Mouse (Mus musculus): ENCODE results near the gene Gtf3a. TPM values are rescaled to one million over a fixed set of nuclear protein-coding genes. Genes with fewer than 3 reads are reported as not detected.

Gtf3a gene
- total and polyA plus RNA-seq, 3 experiments, result 18.4 to 19.2 (median 19.2) TPM

DNA sequence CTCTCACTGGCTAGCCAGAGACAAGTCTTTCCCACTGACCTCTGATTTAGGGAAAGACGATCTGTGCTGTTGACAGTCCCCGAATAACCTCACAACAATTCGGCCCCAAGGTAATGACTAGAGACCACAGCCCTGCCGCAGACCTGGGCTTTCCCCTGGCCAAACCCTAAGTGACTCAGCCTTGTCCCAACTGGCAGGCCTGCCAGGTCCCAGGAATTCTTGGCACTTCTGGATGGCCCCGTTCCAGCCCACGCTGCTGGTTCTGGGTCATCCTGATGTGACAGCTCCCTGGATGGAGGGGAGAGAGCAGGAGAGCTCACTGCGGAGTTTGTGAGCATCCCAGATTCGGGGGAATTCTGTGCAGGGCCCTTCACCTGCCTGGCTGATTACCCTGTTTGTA is 45.1 kb downstream of the Gtf3a start:
- intact Hi-C loops (cut with DNase I), result no loop called here
- Histone ChIP-seq H3K27me3 (ENCODE audit: control insufficient read depth, insufficient read depth, low read length) (no peaks in the 10 kb centered on the region), H3K79me2 (replicated peaks; ENCODE audit: control insufficient read depth, insufficient read depth, low read length) (no peaks in the 10 kb centered on the region), H3K9ac (ENCODE audit: low read depth, low read length) (no peak overlapping the region), H3K4me1 (ENCODE audit: control insufficient read depth, insufficient read depth, low read length) (no peaks in the 10 kb centered on the region), H3K27ac (no peak overlapping the region), H3K4me3 (no peak overlapping the region), H3K36me3 (ENCODE audit: control insufficient read depth, insufficient read depth, low read length) (no peaks in the 10 kb centered on the region)
- 51% methylated on average over 8 of the region's 8 CpGs for WGBS
- TF ChIP-seq CTCF (IDR thresholded peaks at IDR 0.05), result no peak
- TF ChIP-seq EP300 (IDR thresholded peaks at IDR 0.05; ENCODE audit: insufficient read depth, low read depth, low read length), result no peak
- DNase-seq, result peak; percentile 69

GRCm38 (mm10) chr5:146994973-146995372 is 46.5 kb downstream of the Gtf3a start:
- WGBS, result 31% methylated on average over 6 of the region's 6 CpGs
- intact Hi-C loops (cut with DNase I), result no loop called here

DNA sequence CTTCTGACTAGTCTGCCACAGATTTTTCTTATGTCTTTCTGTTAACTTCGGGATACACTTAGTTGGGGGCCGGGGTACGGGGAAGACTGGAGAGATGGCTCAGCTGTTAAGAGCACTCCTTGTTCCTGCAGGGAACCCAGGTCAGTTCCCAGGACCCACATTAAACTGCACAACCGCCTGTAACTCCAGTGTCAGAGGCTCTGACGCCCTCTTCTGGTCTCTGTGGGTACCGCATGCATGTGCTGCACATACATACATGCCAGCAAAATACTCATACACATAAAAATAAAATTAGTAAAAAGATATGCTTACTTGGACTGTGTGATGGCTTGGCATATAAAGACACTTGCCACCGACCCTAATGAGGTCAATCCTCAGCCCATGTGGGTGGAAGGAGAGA is 48.4 kb downstream of the Gtf3a start:
- H3K9ac ChIP-seq (ENCODE audit: low read depth, low read length), result no peak overlapping the region
- H3K4me1 ChIP-seq (ENCODE audit: control insufficient read depth, insufficient read depth, low read length), result no peaks in the 10 kb centered on the region
- H3K79me2 ChIP-seq (replicated peaks; ENCODE audit: control insufficient read depth, insufficient read depth, low read length), result no peaks in the 10 kb centered on the region
- no peak overlapping the region for H3K4me3 ChIP-seq
- WGBS, result 82% methylated on average over 7 of the region's 7 CpGs
- no peak for DNase-seq
- TF ChIP-seq POLR2A (IDR thresholded peaks at IDR 0.05; ENCODE audit: insufficient read depth, low read depth, low read length) (no peak), EP300 (IDR thresholded peaks at IDR 0.05; ENCODE audit: insufficient read depth, low read depth, low read length) (no peak), CTCF (IDR thresholded peaks at IDR 0.05) (0 out of 2 replicates have a peak, but pooled peaks have one; percentile 12)
- no peaks in the 10 kb centered on the region for H3K36me3 ChIP-seq (ENCODE audit: control insufficient read depth, insufficient read depth, low read length)
- H3K27ac ChIP-seq, result no peak overlapping the region
- no peaks in the 10 kb centered on the region for H3K27me3 ChIP-seq (ENCODE audit: control insufficient read depth, insufficient read depth, low read length)
- intact Hi-C loops (cut with DNase I), result no loop called here

More at GRCm38 (mm10) chr5:146994973-146995372, 46.5 kb downstream of the Gtf3a start:
- no peaks in the 10 kb centered on the region for H3K79me2 ChIP-seq (replicated peaks; ENCODE audit: control insufficient read depth, insufficient read depth, low read length)
- H3K27me3 ChIP-seq (ENCODE audit: control insufficient read depth, insufficient read depth, low read length), result no peaks in the 10 kb centered on the region
- no peak for DNase-seq
- TF ChIP-seq POLR2A (IDR thresholded peaks at IDR 0.05; ENCODE audit: insufficient read depth, low read depth, low read length) (no peak), EP300 (IDR thresholded peaks at IDR 0.05; ENCODE audit: insufficient read depth, low read depth, low read length) (no peak), CTCF (IDR thresholded peaks at IDR 0.05) (no peak)
- no peak overlapping the region for H3K27ac ChIP-seq
- no peaks in the 10 kb centered on the region for H3K36me3 ChIP-seq (ENCODE audit: control insufficient read depth, insufficient read depth, low read length)
- H3K9ac ChIP-seq (ENCODE audit: low read depth, low read length), result no peak overlapping the region
- no peaks in the 10 kb centered on the region for H3K4me1 ChIP-seq (ENCODE audit: control insufficient read depth, insufficient read depth, low read length)
- H3K4me3 ChIP-seq, result no peak overlapping the region

DNA sequence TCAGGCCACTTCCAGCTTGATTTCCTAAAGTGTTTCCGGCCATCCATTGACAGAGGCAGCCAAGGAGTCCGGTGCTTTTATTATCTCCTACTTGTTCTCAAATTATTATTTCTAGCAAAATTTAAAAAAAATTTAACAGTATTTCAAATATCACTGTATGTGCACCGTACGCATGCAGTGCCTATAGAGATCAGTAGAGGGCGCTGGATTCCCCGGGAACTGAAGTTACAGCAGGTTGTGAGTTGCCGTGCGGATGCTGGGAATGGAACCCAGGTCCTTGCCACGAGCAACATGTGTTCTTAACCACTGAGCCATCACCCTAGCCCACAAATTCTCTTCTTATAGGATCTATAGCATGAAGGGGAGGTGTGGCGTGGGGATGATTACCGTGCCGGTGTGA is 50.3 kb downstream of the Gtf3a start:
- Histone ChIP-seq H3K36me3 (ENCODE audit: control insufficient read depth, insufficient read depth, low read length) (no peaks in the 10 kb centered on the region), H3K27me3 (ENCODE audit: control insufficient read depth, insufficient read depth, low read length) (no peaks in the 10 kb centered on the region), H3K4me3 (no peak overlapping the region), H3K79me2 (replicated peaks; ENCODE audit: control insufficient read depth, insufficient read depth, low read length) (no peaks in the 10 kb centered on the region), H3K27ac (no peak overlapping the region), H3K9ac (ENCODE audit: low read depth, low read length) (no peak overlapping the region), H3K4me1 (ENCODE audit: control insufficient read depth, insufficient read depth, low read length) (no peaks in the 10 kb centered on the region)
- intact Hi-C loops (cut with DNase I), result no loop called here
- TF ChIP-seq CTCF (IDR thresholded peaks at IDR 0.05) (peak; percentile 43), POLR2A (IDR thresholded peaks at IDR 0.05; ENCODE audit: insufficient read depth, low read depth, low read length) (no peak), EP300 (IDR thresholded peaks at IDR 0.05; ENCODE audit: insufficient read depth, low read depth, low read length) (no peak)
- WGBS, result 91% methylated on average over 12 of the region's 12 CpGs
- DNase-seq, result no peak

DNA sequence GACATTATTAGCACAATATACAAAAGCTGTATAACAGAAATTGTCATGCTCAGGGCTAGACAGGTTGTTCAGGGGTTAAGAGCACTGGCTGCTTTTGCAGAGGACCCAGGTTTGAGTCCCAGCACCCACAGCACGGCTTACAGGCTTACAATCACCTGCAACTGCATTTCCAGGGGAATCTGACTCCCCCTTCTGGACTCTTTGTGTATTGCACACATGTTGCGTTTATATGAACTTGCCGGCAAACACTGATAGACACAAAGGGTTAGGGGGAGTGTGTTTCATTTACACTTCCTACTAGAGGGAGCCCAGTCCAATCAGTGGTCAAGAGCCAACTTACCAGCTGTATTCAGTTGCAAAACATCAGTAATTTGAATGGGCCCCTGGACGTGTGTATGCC is 52.9 kb downstream of the Gtf3a start:
- Histone ChIP-seq H3K27me3 (ENCODE audit: control insufficient read depth, insufficient read depth, low read length) (no peaks in the 10 kb centered on the region), H3K27ac (no peak overlapping the region), H3K79me2 (replicated peaks; ENCODE audit: control insufficient read depth, insufficient read depth, low read length) (no peaks in the 10 kb centered on the region), H3K9ac (ENCODE audit: low read depth, low read length) (no peak overlapping the region), H3K4me1 (ENCODE audit: control insufficient read depth, insufficient read depth, low read length) (no peaks in the 10 kb centered on the region), H3K4me3 (no peak overlapping the region), H3K36me3 (ENCODE audit: control insufficient read depth, insufficient read depth, low read length) (no peaks in the 10 kb centered on the region)
- TF ChIP-seq POLR2A (IDR thresholded peaks at IDR 0.05; ENCODE audit: insufficient read depth, low read depth, low read length) (no peak), CTCF (IDR thresholded peaks at IDR 0.05) (peak; percentile 25; the same call in 1 of the 2 replicates)
- intact Hi-C loops (cut with DNase I), result no loop called here
- 86% methylated on average over 4 of the region's 4 CpGs for WGBS
- no peak for DNase-seq

DNA sequence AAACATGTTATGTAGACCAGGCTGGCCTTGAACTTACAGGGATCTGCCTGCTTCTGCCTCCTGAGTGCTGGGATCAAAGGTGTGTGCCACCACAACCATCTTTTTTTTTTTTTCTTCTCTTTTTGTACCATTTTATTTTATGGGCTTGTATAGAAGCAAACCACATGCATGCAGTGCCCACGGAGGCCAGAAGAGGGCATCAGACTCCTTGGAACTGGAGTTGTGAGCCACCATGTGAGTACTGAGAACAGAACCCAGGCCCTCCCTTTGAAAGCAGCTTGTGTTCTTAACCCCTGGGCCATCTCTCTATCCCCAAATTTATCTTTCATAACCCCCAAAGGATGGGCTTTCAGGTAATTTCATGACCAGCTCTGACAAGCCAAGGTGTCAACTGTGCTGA is 54.8 kb downstream of the Gtf3a start:
- H3K36me3 ChIP-seq (ENCODE audit: control insufficient read depth, insufficient read depth, low read length), result no peaks in the 10 kb centered on the region
- H3K27me3 ChIP-seq (ENCODE audit: control insufficient read depth, insufficient read depth, low read length), result no peaks in the 10 kb centered on the region
- no peak overlapping the region for H3K4me3 ChIP-seq
- 59% methylated on average over 1 of the region's 1 CpGs for whole genome bisulfite sequencing
- peak; percentile 37 for TF ChIP-seq CTCF (IDR thresholded peaks at IDR 0.05)
- no peak for TF ChIP-seq POLR2A (IDR thresholded peaks at IDR 0.05; ENCODE audit: insufficient read depth, low read depth, low read length)
- no peaks in the 10 kb centered on the region for H3K4me1 ChIP-seq (ENCODE audit: control insufficient read depth, insufficient read depth, low read length)
- intact Hi-C loops (cut with DNase I), result no loop called here
- no peak for DNase-seq
- H3K9ac ChIP-seq (ENCODE audit: low read depth, low read length), result no peak overlapping the region
- no peaks in the 10 kb centered on the region for H3K79me2 ChIP-seq (replicated peaks; ENCODE audit: control insufficient read depth, insufficient read depth, low read length)
- H3K27ac ChIP-seq, result no peak overlapping the region

Other genes starting within 250 kb of the Gtf3a start
- 10 to 100 TPM; 16.8 to 17.2 TPM for gene Usp12, start 153.7 kb upstream of the Gtf3a start, total RNA-seq (2021)
- gene Usp12, start 153.7 kb upstream of the Gtf3a start, polyA plus RNA-seq (2012; rRNA removed), result 6.0 and 12.4 TPM in 2 replicates
- gene Rpl21, start 115.8 kb upstream of the Gtf3a start, total RNA-seq (2021), result 100 to 1,000 TPM; 119 to 143 TPM
- gene Rpl21, start 115.8 kb upstream of the Gtf3a start, polyA plus RNA-seq (2012; rRNA removed), result 44.4 and 61.1 TPM in 2 replicates
- gene Rasl11a, start 103.6 kb upstream of the Gtf3a start, total RNA-seq (2021), result 1 to 10 TPM; 1.8 to 3.7 TPM
- 2.7 and 2.9 TPM in 2 replicates for gene Rasl11a, start 103.6 kb upstream of the Gtf3a start, polyA plus RNA-seq (2012; rRNA removed)
- 10 to 100 TPM; 21.0 to 23.3 TPM for gene Mtif3, start 15.1 kb downstream of the Gtf3a start, total RNA-seq (2021)
- 12.2 and 18.1 TPM in 2 replicates for gene Mtif3, start 15.1 kb downstream of the Gtf3a start, polyA plus RNA-seq (2012; rRNA removed)
- 10 to 100 TPM in 1 of 2 experiments, 1 to 10 TPM in 1; 9.5 to 13.6 TPM for gene Lnx2, start 127.9 kb downstream of the Gtf3a start, total RNA-seq (2021)
- 13.2 and 14.5 TPM in 2 replicates for gene Lnx2, start 127.9 kb downstream of the Gtf3a start, polyA plus RNA-seq (2012; rRNA removed)
- 10 to 100 TPM; 66.6 to 74.8 TPM for gene Polr1d, start 128.4 kb downstream of the Gtf3a start, total RNA-seq (2021)
- gene Polr1d, start 128.4 kb downstream of the Gtf3a start, polyA plus RNA-seq (2012; rRNA removed), result 24.2 and 35.7 TPM in 2 replicates
- gene Gsx1, start 240.0 kb downstream of the Gtf3a start, total RNA-seq (2021), result not detected
- not detected in 2 replicates for gene Gsx1, start 240.0 kb downstream of the Gtf3a start, polyA plus RNA-seq (2012; rRNA removed)

Data from heart, adult 2 months (tissue).